Mouse (Mus musculus): ENCODE measurements around the gene Prox2. TPM values are rescaled to one million over a fixed set of nuclear protein-coding genes. Genes with fewer than 3 reads are reported as not detected.

Prox2 gene
- polyA plus RNA-seq, 1 experiment, result 1.9 TPM

GRCm38 (mm10) chr12:85106292-85106691 is 4.3 kb downstream of the Prox2 start:
- TF ChIP-seq SRF (IDR thresholded peaks at IDR 0.05; ENCODE audit: control insufficient read depth, insufficient read length, low read depth) (no peak), POLR2A (IDR thresholded peaks at IDR 0.05; ENCODE audit: insufficient read length, low read depth) (no peak), MAX (IDR thresholded peaks at IDR 0.05; ENCODE audit: low read depth) (no peak), CEBPB (IDR thresholded peaks at IDR 0.05; ENCODE audit: insufficient read depth, poor library complexity, severe bottlenecking) (no peak), MYOG (IDR thresholded peaks at IDR 0.05; ENCODE audit: control insufficient read depth in 1 of 3, insufficient read depth in 1 of 3, insufficient read length in 2 of 3, low read depth in 2 of 3) (no peak), TCF12 (IDR thresholded peaks at IDR 0.05; ENCODE audit: insufficient read depth, poor library complexity, severe bottlenecking) (no peak), TCF3 (IDR thresholded peaks at IDR 0.05; ENCODE audit: insufficient read length, low read depth) (no peak), POLR2AphosphoS2 (IDR thresholded peaks at IDR 0.05; ENCODE audit: insufficient read length, low read depth) (no peak), E2F4 (IDR thresholded peaks at IDR 0.05; ENCODE audit: insufficient read depth) (no peak), MYOD1 (IDR thresholded peaks at IDR 0.05; ENCODE audit: control insufficient read depth in 1 of 3, insufficient read length in 2 of 3, low read depth in 2 of 3) (no peak), REST (IDR thresholded peaks at IDR 0.05; ENCODE audit: insufficient read depth, insufficient read length) (no peak)
- Histone ChIP-seq H3K4me2 (ENCODE audit: low read depth) (no peak overlapping the region), H3K79me2 (ENCODE audit: control insufficient read depth, insufficient read depth) (peaks cover 4% of the 10 kb centered on the region), H3ac (ENCODE audit: control insufficient read depth, insufficient read length) (no peak overlapping the region), H3K27me3 (ENCODE audit: control insufficient read depth, insufficient read depth, insufficient read length) (no peaks in the 10 kb centered on the region), H3K4me3 (no peak overlapping the region), H3K36me3 (ENCODE audit: control insufficient read depth, insufficient read depth) (no peaks in the 10 kb centered on the region)

GRCm38 (mm10) chr12:85104789-85105188 is 5.8 kb downstream of the Prox2 start:
- TF ChIP-seq CEBPB (IDR thresholded peaks at IDR 0.05; ENCODE audit: insufficient read depth, poor library complexity, severe bottlenecking), result no peak
- H3ac ChIP-seq (ENCODE audit: control insufficient read depth, insufficient read length), result no peak overlapping the region
- no peaks in the 10 kb centered on the region for H3K27me3 ChIP-seq (ENCODE audit: control insufficient read depth, insufficient read depth, insufficient read length)
- H3K36me3 ChIP-seq (ENCODE audit: control insufficient read depth, insufficient read depth), result no peaks in the 10 kb centered on the region
- H3K4me2 ChIP-seq (ENCODE audit: low read depth), result no peak overlapping the region
- no peak overlapping the region for H3K4me3 ChIP-seq
- H3K79me2 ChIP-seq (ENCODE audit: control insufficient read depth, insufficient read depth), result no peaks in the 10 kb centered on the region

- Histone ChIP-seq H3K27me3 (ENCODE audit: control insufficient read depth, insufficient read depth, insufficient read length) (no peaks in the 10 kb centered on the region), H3K4me3 (no peak overlapping the region), H3K36me3 (ENCODE audit: control insufficient read depth, insufficient read depth) (no peaks in the 10 kb centered on the region), H3K79me2 (ENCODE audit: control insufficient read depth, insufficient read depth) (no peaks in the 10 kb centered on the region), H3K4me2 (ENCODE audit: low read depth) (no peak overlapping the region), H3ac (ENCODE audit: control insufficient read depth, insufficient read length) (no peak overlapping the region)
- TF ChIP-seq E2F4 (IDR thresholded peaks at IDR 0.05; ENCODE audit: insufficient read depth), result no peak
Observed at GRCm38 (mm10) chr12:85103096-85103495, 7.5 kb downstream of the Prox2 start.

- H3K4me3 ChIP-seq, result no peak overlapping the region
Observed at GRCm38 (mm10) chr12:85101521-85102106, 8.9 kb downstream of the Prox2 start.

GRCm38 (mm10) chr12:85101001-85101400 is 9.6 kb downstream of the Prox2 start:
- Histone ChIP-seq H3K4me2 (ENCODE audit: low read depth) (no peak overlapping the region), H3K27me3 (ENCODE audit: control insufficient read depth, insufficient read depth, insufficient read length) (no peaks in the 10 kb centered on the region), H3K4me3 (no peak overlapping the region), H3K36me3 (ENCODE audit: control insufficient read depth, insufficient read depth) (no peaks in the 10 kb centered on the region), H3K79me2 (ENCODE audit: control insufficient read depth, insufficient read depth) (no peaks in the 10 kb centered on the region), H3ac (ENCODE audit: control insufficient read depth, insufficient read length) (no peak overlapping the region)
- TF ChIP-seq POLR2AphosphoS2 (IDR thresholded peaks at IDR 0.05; ENCODE audit: insufficient read length, low read depth) (no peak), TCF12 (IDR thresholded peaks at IDR 0.05; ENCODE audit: insufficient read depth, poor library complexity, severe bottlenecking) (no peak), POLR2A (IDR thresholded peaks at IDR 0.05; ENCODE audit: insufficient read length, low read depth) (no peak), REST (IDR thresholded peaks at IDR 0.05; ENCODE audit: insufficient read depth, insufficient read length) (no peak), MYOG (IDR thresholded peaks at IDR 0.05; ENCODE audit: control insufficient read depth in 1 of 3, insufficient read depth in 1 of 3, insufficient read length in 2 of 3, low read depth in 2 of 3) (no peak), CEBPB (IDR thresholded peaks at IDR 0.05; ENCODE audit: insufficient read depth, poor library complexity, severe bottlenecking) (no peak), USF1 (IDR thresholded peaks at IDR 0.05; ENCODE audit: low read depth) (no peak), TCF3 (IDR thresholded peaks at IDR 0.05; ENCODE audit: insufficient read length, low read depth) (no peak), E2F4 (IDR thresholded peaks at IDR 0.05; ENCODE audit: insufficient read depth) (no peak), MYOD1 (IDR thresholded peaks at IDR 0.05; ENCODE audit: control insufficient read depth in 1 of 3, insufficient read length in 2 of 3, low read depth in 2 of 3) (no peak), MAX (IDR thresholded peaks at IDR 0.05; ENCODE audit: low read depth) (no peak), SRF (IDR thresholded peaks at IDR 0.05; ENCODE audit: control insufficient read depth, insufficient read length, low read depth) (no peak)

More at GRCm38 (mm10) chr12:85101521-85102106, 8.9 kb downstream of the Prox2 start:
- no peak overlapping the region for H3K4me2 ChIP-seq (ENCODE audit: low read depth)
- H3K79me2 ChIP-seq (ENCODE audit: control insufficient read depth, insufficient read depth), result no peaks in the 10 kb centered on the region
- TF ChIP-seq POLR2AphosphoS2 (IDR thresholded peaks at IDR 0.05; ENCODE audit: insufficient read length, low read depth) (no peak), TCF12 (IDR thresholded peaks at IDR 0.05; ENCODE audit: insufficient read depth, poor library complexity, severe bottlenecking) (no peak), TCF3 (IDR thresholded peaks at IDR 0.05; ENCODE audit: insufficient read length, low read depth) (no peak), SRF (IDR thresholded peaks at IDR 0.05; ENCODE audit: control insufficient read depth, insufficient read length, low read depth) (no peak), USF1 (IDR thresholded peaks at IDR 0.05; ENCODE audit: low read depth) (no peak), E2F4 (IDR thresholded peaks at IDR 0.05; ENCODE audit: insufficient read depth) (no peak), MYOD1 (IDR thresholded peaks at IDR 0.05; ENCODE audit: control insufficient read depth in 1 of 3, insufficient read length in 2 of 3, low read depth in 2 of 3) (no peak), MYOG (IDR thresholded peaks at IDR 0.05; ENCODE audit: control insufficient read depth in 1 of 3, insufficient read depth in 1 of 3, insufficient read length in 2 of 3, low read depth in 2 of 3) (no peak), REST (IDR thresholded peaks at IDR 0.05; ENCODE audit: insufficient read depth, insufficient read length) (no peak), POLR2A (IDR thresholded peaks at IDR 0.05; ENCODE audit: insufficient read length, low read depth) (no peak), MAX (IDR thresholded peaks at IDR 0.05; ENCODE audit: low read depth) (no peak), CEBPB (IDR thresholded peaks at IDR 0.05; ENCODE audit: insufficient read depth, poor library complexity, severe bottlenecking) (no peak)
- no peak overlapping the region for H3ac ChIP-seq (ENCODE audit: control insufficient read depth, insufficient read length)
- no peaks in the 10 kb centered on the region for H3K36me3 ChIP-seq (ENCODE audit: control insufficient read depth, insufficient read depth)
- no peaks in the 10 kb centered on the region for H3K27me3 ChIP-seq (ENCODE audit: control insufficient read depth, insufficient read depth, insufficient read length)

Data from myocyte (in vitro differentiated cells).